Mouse (Mus musculus) heart, postnatal 0 days (tissue): ENCODE data around the gene Tcf15. TPM values are rescaled to one million over a fixed set of nuclear protein-coding genes. Genes with fewer than 3 reads are reported as not detected.

ENCODE experiments used
- ATAC-seq: fragments of 200-750 bp; cut with Nextera tagmentation; 2 replicates; pipeline ENCODE4 v1.8.0; 2017; ENCODE audit warnings: low read depth, moderate number of reproducible peaks, moderate library complexity; ENCODE audit not compliant: insufficient read depth
- DNase-seq: peaks from one replicate; pipeline ENCODE4 v3.0.0-alpha.2; 2016; ENCODE audit warnings: low spot score
- H3K27ac ChIP-seq: fragments of 300-500 bp; sonication (generic); 2 replicates; pipeline ENCODE4 v1.5.1; 2014; ENCODE audit warnings: low read depth, mild to moderate bottlenecking
- H3K27me3 ChIP-seq: fragments of 300-500 bp; sonication (generic); 2 replicates; pipeline ENCODE4 v1.6.1; 2014; ENCODE audit warnings: low read length, mixed read lengths; ENCODE audit not compliant: control insufficient read depth, insufficient read depth
- H3K36me3 ChIP-seq: fragments of 300-500 bp; sonication (generic); replicated peaks from 2 replicates; pipeline ENCODE4 v1.6.1; 2014; ENCODE audit warnings: low read length, mixed read lengths; ENCODE audit not compliant: control insufficient read depth, insufficient read depth
- H3K4me1 ChIP-seq: fragments of 300-500 bp; sonication (generic); 2 replicates; pipeline ENCODE4 v1.6.1; 2014; ENCODE audit warnings: antibody characterized with exemption; ENCODE audit not compliant: control insufficient read depth, insufficient read depth
- H3K4me2 ChIP-seq: fragments of 300-500 bp; sonication (generic); 2 replicates; pipeline ENCODE4 v1.6.1; 2014; ENCODE audit warnings: low read depth, mild to moderate bottlenecking, low read length, moderate library complexity
- H3K4me3 ChIP-seq: fragments of 300-500 bp; sonication (generic); 2 replicates; pipeline ENCODE4 v1.5.1; 2014; ENCODE audit warnings: low read depth, low read length
- H3K9ac ChIP-seq: fragments of 300-500 bp; sonication (generic); replicated peaks from 2 replicates; pipeline ENCODE4 v1.6.1; 2014; ENCODE audit warnings: low read depth, low read length, mixed read lengths
- H3K9me3 ChIP-seq: fragments of 300-500 bp; sonication (generic); replicated peaks from 2 replicates; pipeline ENCODE4 v1.6.1; 2016; ENCODE audit warnings: low read length; ENCODE audit not compliant: control insufficient read depth
- CTCF ChIP-seq: IDR thresholded peaks from 2 replicates; pipeline ENCODE4 v1.5.1; 2016; ENCODE audit warnings: antibody characterized with exemption, control low read depth, low read depth
- EP300 ChIP-seq: IDR thresholded peaks from 2 replicates; pipeline ENCODE4 v1.6.1; 2016; ENCODE audit warnings: antibody characterized with exemption, low read depth
- WGBS: fragments of 180-500 bp; shearing (Covaris S2); extraction: QIAGEN DNeasy Blood & Tissue Kit; methylation state at CpG from one replicate; pipeline ENCODE4 v1.1.7; 2014; 5-methylcytosine and 5-hydroxymethylcytosine counted together
- polyA plus RNA-seq: library from polyadenylated mRNA; unstranded; fragments of >200 nt; fragmentation: Nextera tagmentation; extraction: Ambion mirVana; gene quantifications from 2 replicates; pipeline ENCODE4 v1.2.1, GENCODE M21; 2015
- total RNA-seq: library from RNA; depleted of rRNA; stranded (reverse); fragments of >200 nt; gene quantifications from 2 replicates; pipeline ENCODE4 v1.2.3, GENCODE M21; 2014; ENCODE audit warnings: low replicate concordance; rRNA removed

Tcf15 gene
- total RNA-seq (32.5 and 36.8 TPM in 2 replicates), polyA plus RNA-seq (23.0 and 23.2 TPM in 2 replicates)

- peak; percentile 78 for ATAC-seq
- peaks cover 64% of the 10 kb centered on the region for H3K27me3 ChIP-seq
- H3K4me3 ChIP-seq, result peak within 1 kb of the TSS; percentile 63
- H3K4me1 ChIP-seq, result peaks cover 13% of the 10 kb centered on the region
- H3K36me3 ChIP-seq, result no peaks in the 10 kb centered on the region
- TF ChIP-seq CTCF (no peak), EP300 (no peak)
- no peaks in the 10 kb centered on the region for H3K9me3 ChIP-seq
- peak within 1 kb of the TSS; percentile 68 for H3K9ac ChIP-seq
- peak within 1 kb of the TSS; percentile 69 for H3K4me2 ChIP-seq
- peak; percentile 26 for DNase-seq
- WGBS, result 1% methylated on average over 113 of the region's 118 CpGs
- peak within 1 kb of the TSS; percentile 21 for H3K27ac ChIP-seq
Measured at GRCm38 (mm10) chr2:152143279-152144157, at the start of gene Tcf15. Gene Tcf15 (plus strand): TSS chr2:152143561.

- no peak for ATAC-seq
- TF ChIP-seq CTCF (no peak), EP300 (no peak)
- Histone ChIP-seq H3K9ac (no peak overlapping the region), H3K27ac (no peak overlapping the region), H3K4me3 (no peak overlapping the region), H3K27me3 (peaks cover 72% of the 10 kb centered on the region), H3K4me2 (peak overlapping the region; percentile 12; the same call in 1 of the 2 replicates), H3K9me3 (no peaks in the 10 kb centered on the region), H3K36me3 (no peaks in the 10 kb centered on the region), H3K4me1 (0 out of 2 replicates have a peak, but pooled peaks cover 3% of the 10 kb centered on the region)
- 9% methylated on average over 29 of the region's 29 CpGs for WGBS
- no peak for DNase-seq
Measured at GRCm38 (mm10) chr2:152094856-152095545, 48.4 kb upstream of the Tcf15 start.

- ATAC-seq, result no peak
- H3K27me3 ChIP-seq, result peaks cover 57% of the 10 kb centered on the region
- 0 out of 2 replicates have a peak, but pooled peaks cover 3% of the 10 kb centered on the region for H3K4me1 ChIP-seq
- H3K4me2 ChIP-seq, result no peak overlapping the region
- no peak overlapping the region for H3K27ac ChIP-seq
- no peak for TF ChIP-seq EP300
- TF ChIP-seq CTCF, result no peak
- 59% methylated on average over 2 of the region's 2 CpGs for WGBS
- no peak overlapping the region for H3K4me3 ChIP-seq
- H3K9me3 ChIP-seq, result no peaks in the 10 kb centered on the region
- no peak for DNase-seq
- H3K36me3 ChIP-seq, result no peaks in the 10 kb centered on the region
- no peak overlapping the region for H3K9ac ChIP-seq
Measured at GRCm38 (mm10) chr2:152096922-152097321, 46.4 kb upstream of the Tcf15 start.

GRCm38 (mm10) chr2:152097916-152098315 is 45.4 kb upstream of the Tcf15 start:
- Histone ChIP-seq H3K9ac (no peak overlapping the region), H3K36me3 (no peaks in the 10 kb centered on the region), H3K27me3 (peaks cover 49% of the 10 kb centered on the region), H3K4me3 (no peak overlapping the region), H3K27ac (no peak overlapping the region), H3K9me3 (no peaks in the 10 kb centered on the region), H3K4me1 (0 out of 2 replicates have a peak, but pooled peaks cover 3% of the 10 kb centered on the region), H3K4me2 (no peak overlapping the region)
- no peak for TF ChIP-seq CTCF
- TF ChIP-seq EP300, result no peak
- DNase-seq (no peak), ATAC-seq (no peak)
- WGBS, result 76% methylated on average over 11 of the region's 11 CpGs

- no peak overlapping the region for H3K27ac ChIP-seq
- no peak overlapping the region for H3K4me3 ChIP-seq
- no peaks in the 10 kb centered on the region for H3K9me3 ChIP-seq
- peaks cover 33% of the 10 kb centered on the region for H3K27me3 ChIP-seq
- TF ChIP-seq CTCF (no peak), EP300 (no peak)
- 0 out of 2 replicates have a peak, but pooled peaks cover 3% of the 10 kb centered on the region for H3K4me1 ChIP-seq
- no peak for DNase-seq
- no peak overlapping the region for H3K4me2 ChIP-seq
- no peak overlapping the region for H3K9ac ChIP-seq
- no peak for ATAC-seq
- H3K36me3 ChIP-seq, result no peaks in the 10 kb centered on the region
- 38% methylated on average over 3 of the region's 3 CpGs for whole genome bisulfite sequencing
Measured at GRCm38 (mm10) chr2:152099538-152099937, 43.8 kb upstream of the Tcf15 start.
